Mouse (Mus musculus): ENCODE results near the gene Tomm70a. TPM values are rescaled to one million over a fixed set of nuclear protein-coding genes. Genes with fewer than 3 reads are reported as not detected.
"Not testable (repeated sequence)": the region's sequence is repeated elsewhere in the genome, so short reads cannot be mapped to it uniquely, and the experiment has no call there.

The Tomm70a gene
- polyA plus RNA-seq, 1 experiment from 2014 or later: 36.4 TPM

GRCm38 (mm10) chr16:57171161-57171560, 49.7 kb downstream of the Tomm70a start:
- no peak overlapping the region for H3K4me3 ChIP-seq
- no peak overlapping the region for H3K9ac ChIP-seq
- ATAC-seq (replicated peaks; ENCODE audit: insufficient number of reproducible peaks, insufficient read depth, low FRiP score, low read depth): no peak
- H3K9me3 ChIP-seq (replicated peaks): no peaks in the 10 kb centered on the region
- WGBS: 80% methylated on average over 8 of the region's 8 CpGs
- no peak overlapping the region for H3K27ac ChIP-seq
- peaks cover 2% of the 10 kb centered on the region; the same call in 1 of the 2 replicates for H3K4me1 ChIP-seq (replicated peaks)
- peaks cover 37% of the 10 kb centered on the region for H3K36me3 ChIP-seq
- no peak overlapping the region for H3K4me2 ChIP-seq
- H3K27me3 ChIP-seq: no peaks in the 10 kb centered on the region

GRCm38 (mm10) chr16:57171570-57171969, 50.1 kb downstream of the Tomm70a start:
- Histone ChIP-seq H3K4me1 (replicated peaks) (0 out of 2 replicates have a peak, but pooled peaks cover 2% of the 10 kb centered on the region), H3K9ac (no peak overlapping the region), H3K27me3 (no peaks in the 10 kb centered on the region), H3K9me3 (replicated peaks) (no peaks in the 10 kb centered on the region), H3K4me2 (no peak overlapping the region), H3K36me3 (peaks cover 41% of the 10 kb centered on the region), H3K27ac (no peak overlapping the region), H3K4me3 (no peak overlapping the region)
- 89% methylated on average over 6 of the region's 6 CpGs for WGBS
- no peak for ATAC-seq (replicated peaks; ENCODE audit: insufficient number of reproducible peaks, insufficient read depth, low FRiP score, low read depth)

DNA sequence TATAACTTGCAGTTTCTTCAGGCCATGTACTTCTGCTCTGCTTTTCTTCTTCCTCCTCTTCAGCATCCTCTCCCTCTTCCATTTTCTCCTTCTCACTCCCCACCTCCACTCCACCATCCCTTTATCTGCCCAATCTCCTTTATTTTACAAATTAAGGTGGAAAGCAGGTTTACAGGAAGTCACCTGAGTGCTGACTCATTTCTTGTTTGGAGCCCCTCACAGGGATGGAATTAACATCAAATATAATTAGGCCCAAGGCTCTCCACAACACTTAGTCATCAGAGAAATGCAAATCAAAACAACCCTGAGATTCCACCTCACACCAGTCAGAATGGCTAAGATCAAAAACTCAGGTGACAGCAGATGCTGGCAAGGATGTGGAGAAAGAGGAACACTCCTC, 53.0 kb downstream of the Tomm70a start:
- not testable (repeated sequence) for H3K9me3 ChIP-seq (replicated peaks); H3K27me3 ChIP-seq; H3K27ac ChIP-seq; H3K4me2 ChIP-seq; H3K9ac ChIP-seq; ATAC-seq (replicated peaks; ENCODE audit: insufficient number of reproducible peaks, insufficient read depth, low FRiP score, low read depth); H3K4me1 ChIP-seq (replicated peaks); H3K4me3 ChIP-seq
- peaks cover 56% of the 10 kb centered on the region for H3K36me3 ChIP-seq

GRCm38 (mm10) chr16:57175751-57176150, 54.2 kb downstream of the Tomm70a start:
- 80% methylated on average over 2 of the region's 2 CpGs for WGBS
- no peak overlapping the region for H3K4me2 ChIP-seq
- no peaks in the 10 kb centered on the region for H3K27me3 ChIP-seq
- no peak overlapping the region for H3K9ac ChIP-seq
- peaks cover 57% of the 10 kb centered on the region for H3K36me3 ChIP-seq
- H3K4me1 ChIP-seq (replicated peaks): no peaks in the 10 kb centered on the region
- ATAC-seq (replicated peaks; ENCODE audit: insufficient number of reproducible peaks, insufficient read depth, low FRiP score, low read depth): no peak
- H3K4me3 ChIP-seq: no peak overlapping the region
- H3K9me3 ChIP-seq (replicated peaks): no peaks in the 10 kb centered on the region
- H3K27ac ChIP-seq: no peak overlapping the region

DNA sequence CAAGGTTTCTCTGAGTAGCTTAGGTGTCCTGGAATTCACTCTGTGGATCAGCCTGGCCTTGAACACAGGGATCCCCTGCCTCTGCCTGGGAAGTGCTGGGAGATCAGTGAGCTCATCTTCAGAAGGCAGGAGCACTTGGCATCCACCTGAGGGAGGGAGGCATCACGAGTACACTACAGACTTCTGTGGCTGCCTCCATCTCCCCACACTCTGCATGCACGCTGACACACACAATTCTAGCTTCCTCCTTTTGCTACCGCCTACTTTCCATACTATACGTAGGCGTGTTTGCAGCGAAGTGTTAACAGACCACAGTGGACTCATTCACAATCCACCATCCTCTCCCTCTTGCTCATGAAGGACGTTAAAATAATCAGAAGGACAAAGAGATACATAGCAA, 54.8 kb downstream of the Tomm70a start:
- ATAC-seq (replicated peaks; ENCODE audit: insufficient number of reproducible peaks, insufficient read depth, low FRiP score, low read depth): no peak
- H3K27me3 ChIP-seq: no peaks in the 10 kb centered on the region
- H3K27ac ChIP-seq: no peak overlapping the region
- H3K4me3 ChIP-seq: no peak overlapping the region
- 87% methylated on average over 7 of the region's 7 CpGs for WGBS
- no peaks in the 10 kb centered on the region for H3K4me1 ChIP-seq (replicated peaks)
- H3K36me3 ChIP-seq: peaks cover 57% of the 10 kb centered on the region
- H3K9me3 ChIP-seq (replicated peaks): no peaks in the 10 kb centered on the region
- no peak overlapping the region for H3K9ac ChIP-seq
- no peak overlapping the region for H3K4me2 ChIP-seq

GRCm38 (mm10) chr16:57177254-57177653, 55.8 kb downstream of the Tomm70a start:
- Histone ChIP-seq H3K36me3 (peaks cover 62% of the 10 kb centered on the region), H3K4me2 (no peak overlapping the region), H3K9me3 (replicated peaks) (no peaks in the 10 kb centered on the region)

GRCm38 (mm10) chr16:57177664-57178063, 56.2 kb downstream of the Tomm70a start:
- ATAC-seq (replicated peaks; ENCODE audit: insufficient number of reproducible peaks, insufficient read depth, low FRiP score, low read depth): no peak
- Histone ChIP-seq H3K4me1 (replicated peaks) (no peaks in the 10 kb centered on the region), H3K27ac (no peak overlapping the region), H3K4me3 (no peak overlapping the region), H3K9ac (no peak overlapping the region), H3K27me3 (no peaks in the 10 kb centered on the region), H3K9me3 (replicated peaks) (no peaks in the 10 kb centered on the region), H3K36me3 (peaks cover 62% of the 10 kb centered on the region), H3K4me2 (no peak overlapping the region)
- WGBS: 74% methylated on average over 10 of the region's 10 CpGs

More at GRCm38 (mm10) chr16:57177254-57177653, 55.8 kb downstream of the Tomm70a start:
- H3K9ac ChIP-seq: no peak overlapping the region
- no peak overlapping the region for H3K4me3 ChIP-seq
- no peaks in the 10 kb centered on the region for H3K27me3 ChIP-seq
- H3K27ac ChIP-seq: no peak overlapping the region
- ATAC-seq (replicated peaks; ENCODE audit: insufficient number of reproducible peaks, insufficient read depth, low FRiP score, low read depth): no peak
- H3K4me1 ChIP-seq (replicated peaks): no peaks in the 10 kb centered on the region
- WGBS: 65% methylated on average over 2 of the region's 2 CpGs

DNA sequence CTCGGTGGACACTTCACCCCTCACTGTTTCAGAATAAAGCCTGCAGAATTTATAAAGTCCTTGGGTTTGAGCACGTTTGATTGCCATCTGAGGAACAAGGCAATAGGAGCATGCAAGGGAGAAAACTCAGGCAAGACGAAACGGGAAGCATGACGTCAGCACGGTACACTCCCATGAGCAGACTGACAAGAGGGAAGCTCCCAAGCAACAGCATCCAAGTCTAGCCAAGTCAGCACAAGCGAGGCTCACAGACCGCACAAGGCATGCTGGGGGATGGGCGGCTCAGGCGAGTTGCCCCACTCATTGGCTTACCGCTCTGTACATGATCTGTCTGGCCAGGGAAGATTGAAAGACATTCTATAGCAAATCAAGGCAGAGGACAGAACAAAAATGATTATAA, 59.7 kb downstream of the Tomm70a start:
- WGBS: 77% methylated on average over 11 of the region's 11 CpGs
- no peak for ATAC-seq (replicated peaks; ENCODE audit: insufficient number of reproducible peaks, insufficient read depth, low FRiP score, low read depth)
- Histone ChIP-seq H3K9ac (no peak overlapping the region), H3K4me1 (replicated peaks) (no peaks in the 10 kb centered on the region), H3K27me3 (no peaks in the 10 kb centered on the region), H3K27ac (no peak overlapping the region), H3K36me3 (peaks cover 62% of the 10 kb centered on the region), H3K4me2 (no peak overlapping the region), H3K9me3 (replicated peaks) (no peaks in the 10 kb centered on the region), H3K4me3 (no peak overlapping the region)

- Histone ChIP-seq H3K9me3 (replicated peaks) (no peaks in the 10 kb centered on the region), H3K4me1 (replicated peaks) (no peaks in the 10 kb centered on the region), H3K4me2 (no peak overlapping the region), H3K27ac (no peak overlapping the region), H3K27me3 (no peaks in the 10 kb centered on the region), H3K36me3 (peaks cover 55% of the 10 kb centered on the region), H3K4me3 (no peak overlapping the region), H3K9ac (no peak overlapping the region)
- WGBS: 74% methylated on average over 5 of the region's 5 CpGs
- no peak for ATAC-seq (replicated peaks; ENCODE audit: insufficient number of reproducible peaks, insufficient read depth, low FRiP score, low read depth)
Observed at GRCm38 (mm10) chr16:57182037-57182436, 60.5 kb downstream of the Tomm70a start.

DNA sequence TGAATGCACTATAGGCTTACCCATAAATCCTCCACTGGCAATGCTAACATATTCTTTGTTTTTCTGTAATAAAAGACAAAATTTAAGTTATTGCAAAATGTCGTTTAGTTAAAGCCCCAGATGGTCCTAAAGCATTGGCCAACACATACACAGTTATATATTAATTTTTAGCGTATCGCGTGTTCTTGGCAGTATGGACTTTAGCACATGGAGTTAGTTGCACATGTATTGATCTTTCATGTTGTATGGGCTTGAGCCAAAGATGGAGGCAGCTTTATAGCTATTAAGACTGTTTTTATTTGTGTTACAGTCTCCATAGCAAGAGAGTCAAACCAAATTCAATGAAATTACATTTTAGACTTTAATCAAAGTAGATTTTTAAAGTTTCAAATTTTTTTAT, 65.1 kb downstream of the Tomm70a start:
- WGBS: 91% methylated on average over 4 of the region's 4 CpGs
- no peaks in the 10 kb centered on the region for H3K4me1 ChIP-seq (replicated peaks)
- no peaks in the 10 kb centered on the region for H3K27me3 ChIP-seq
- H3K4me3 ChIP-seq: no peak overlapping the region
- no peak overlapping the region for H3K9ac ChIP-seq
- H3K9me3 ChIP-seq (replicated peaks): no peaks in the 10 kb centered on the region
- H3K36me3 ChIP-seq: peaks cover 45% of the 10 kb centered on the region
- no peak overlapping the region for H3K27ac ChIP-seq
- no peak for ATAC-seq (replicated peaks; ENCODE audit: insufficient number of reproducible peaks, insufficient read depth, low FRiP score, low read depth)
- no peak overlapping the region for H3K4me2 ChIP-seq

DNA sequence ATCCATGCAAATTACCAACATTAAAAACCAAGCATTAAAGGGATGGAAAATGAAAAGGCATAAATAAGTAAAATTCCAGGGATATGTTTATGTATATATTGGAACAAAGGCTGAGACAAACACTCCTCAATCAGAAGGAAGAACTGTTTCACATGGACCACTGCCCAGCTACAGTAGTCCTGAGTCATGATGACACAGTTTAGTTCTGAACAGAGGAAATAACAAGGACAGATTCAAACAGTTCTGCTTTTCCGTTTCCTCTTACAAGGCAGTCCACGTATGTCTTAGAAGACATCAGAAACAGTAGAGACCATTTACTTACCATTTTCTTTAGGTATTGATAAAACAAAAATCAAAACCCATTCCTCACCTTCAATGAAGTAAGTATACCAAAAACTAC, 68.0 kb downstream of the Tomm70a start:
- 76% methylated on average over 2 of the region's 2 CpGs for WGBS
- H3K27ac ChIP-seq: no peak overlapping the region

DNA sequence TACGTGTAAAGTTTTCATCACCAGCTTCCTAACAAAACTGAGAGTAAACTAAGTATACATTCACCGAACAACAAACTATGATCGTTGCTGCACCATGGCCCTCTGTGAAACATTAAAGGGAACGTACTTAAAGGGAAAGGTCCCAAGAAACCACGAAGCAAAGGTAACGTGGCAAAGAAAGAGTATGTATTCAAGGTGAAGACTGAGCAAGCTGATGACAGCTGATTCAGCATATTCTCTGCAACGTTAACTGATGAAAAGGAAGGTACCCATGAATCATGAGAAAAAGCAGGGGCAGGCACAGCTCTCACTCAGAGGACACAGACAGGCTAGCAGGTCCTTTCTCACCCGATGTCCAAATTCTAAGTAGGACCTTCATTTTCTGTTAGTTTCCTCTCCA, 68.9 kb downstream of the Tomm70a start:
- 78% methylated on average over 8 of the region's 8 CpGs for WGBS
- H3K9ac ChIP-seq: no peak overlapping the region
- no peaks in the 10 kb centered on the region for H3K9me3 ChIP-seq (replicated peaks)
- no peak overlapping the region for H3K4me3 ChIP-seq
- H3K4me1 ChIP-seq (replicated peaks): no peaks in the 10 kb centered on the region
- no peak overlapping the region for H3K4me2 ChIP-seq
- H3K36me3 ChIP-seq: peaks cover 40% of the 10 kb centered on the region
- H3K27ac ChIP-seq: no peak overlapping the region
- no peaks in the 10 kb centered on the region for H3K27me3 ChIP-seq
- no peak for ATAC-seq (replicated peaks; ENCODE audit: insufficient number of reproducible peaks, insufficient read depth, low FRiP score, low read depth)

More for the DNA sequence above, 68.0 kb downstream of the Tomm70a start:
- H3K27me3 ChIP-seq: no peaks in the 10 kb centered on the region
- H3K4me2 ChIP-seq: no peak overlapping the region
- no peaks in the 10 kb centered on the region for H3K9me3 ChIP-seq (replicated peaks)
- ATAC-seq (replicated peaks; ENCODE audit: insufficient number of reproducible peaks, insufficient read depth, low FRiP score, low read depth): no peak
- H3K4me1 ChIP-seq (replicated peaks): no peaks in the 10 kb centered on the region
- H3K9ac ChIP-seq: no peak overlapping the region
- no peak overlapping the region for H3K4me3 ChIP-seq
- peaks cover 31% of the 10 kb centered on the region for H3K36me3 ChIP-seq

Data from heart, embryonic 15.5 days (tissue).